Mouse (Mus musculus): ENCODE results near the gene Ptpn1.

DNA sequence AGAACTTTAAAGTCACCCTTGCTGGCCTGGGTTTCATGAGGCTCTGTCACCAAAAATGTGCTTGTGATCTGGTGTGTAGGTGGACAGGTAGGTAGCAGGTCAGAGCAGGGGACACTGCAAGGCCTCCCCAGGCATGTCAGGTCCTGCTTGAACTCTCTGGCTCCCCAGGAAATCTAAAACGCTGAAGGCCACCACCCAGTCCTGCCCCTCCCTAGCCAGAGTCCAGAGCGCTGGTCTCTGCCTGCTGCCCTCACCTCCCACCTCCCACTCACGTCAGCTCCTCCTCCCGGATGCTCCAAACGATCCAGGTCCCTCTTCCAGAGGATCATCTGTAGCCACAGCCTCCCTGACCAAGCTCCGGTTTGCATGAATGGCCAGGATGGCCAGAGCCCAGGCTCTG is 43.0 kb upstream of the Ptpn1 start:
- TF ChIP-seq MYOD1 (IDR thresholded peaks at IDR 0.05; ENCODE audit: control insufficient read depth, insufficient read length, low read depth) (no peak), CEBPB (IDR thresholded peaks at IDR 0.05; ENCODE audit: low read depth) (no peak), CTCF (IDR thresholded peaks at IDR 0.05; ENCODE audit: control insufficient read depth, insufficient read depth, insufficient read length) (no peak), MAX (IDR thresholded peaks at IDR 0.05) (no peak)
